Mouse (Mus musculus) midbrain, embryonic 14.5 days (tissue): ENCODE results near the gene Gcc1. TPM values are rescaled to one million over a fixed set of nuclear protein-coding genes. Genes with fewer than 3 reads are reported as not detected.

Source experiments
- ATAC-seq: fragments of 200-750 bp; cut with Nextera tagmentation; 2 replicates; pipeline ENCODE4 v1.8.0; 2017; ENCODE audit warnings: moderate number of reproducible peaks, moderate library complexity; ENCODE audit not compliant: low FRiP score, low TSS enrichment
- DNase-seq: peaks from one replicate; pipeline ENCODE4 v3.0.0-alpha.2; 2015
- H3K27ac ChIP-seq: fragments of 300-500 bp; sonication (generic); replicated peaks from 2 replicates; pipeline ENCODE4 v1.5.1; 2014; ENCODE audit warnings: mild to moderate bottlenecking, low read depth, low read length, moderate library complexity
- H3K27me3 ChIP-seq: fragments of 300-500 bp; sonication (generic); 2 replicates; pipeline ENCODE4 v1.6.1; 2014; ENCODE audit warnings: low read length, control low read depth, mixed read lengths; ENCODE audit not compliant: control insufficient read depth, insufficient read depth
- H3K36me3 ChIP-seq: fragments of 300-500 bp; sonication (generic); 2 replicates; pipeline ENCODE4 v1.6.1; 2014; ENCODE audit warnings: low read length, control low read depth; ENCODE audit not compliant: control insufficient read depth, insufficient read depth
- H3K4me1 ChIP-seq: fragments of 300-500 bp; sonication (generic); 2 replicates; pipeline ENCODE4 v1.6.1; 2014; ENCODE audit warnings: mild to moderate bottlenecking, antibody characterized with exemption, low read length, control low read depth; ENCODE audit not compliant: control insufficient read depth, insufficient read depth
- H3K4me2 ChIP-seq: fragments of 300-500 bp; sonication (generic); 2 replicates; pipeline ENCODE4 v1.6.1; 2014; ENCODE audit warnings: mild to moderate bottlenecking, low read length, moderate library complexity
- H3K4me3 ChIP-seq: fragments of 300-500 bp; sonication (generic); replicated peaks from 2 replicates; pipeline ENCODE4 v1.5.1; 2014; ENCODE audit warnings: low read depth, low read length
- H3K9ac ChIP-seq: fragments of 300-500 bp; sonication (generic); replicated peaks from 2 replicates; pipeline ENCODE4 v1.6.1; 2014; ENCODE audit warnings: mild to moderate bottlenecking, low read length, moderate library complexity
- H3K9me3 ChIP-seq: fragments of 300-500 bp; sonication (generic); 2 replicates; pipeline ENCODE4 v1.6.1; 2016; ENCODE audit warnings: low read length, control low read depth, mixed read lengths; ENCODE audit not compliant: control insufficient read depth
- whole genome bisulfite sequencing: fragments of 180-500 bp; shearing (Covaris S2); extraction: QIAGEN DNeasy Blood & Tissue Kit; methylation state at CpG from one replicate; pipeline ENCODE4 v1.1.7; 2014; 5-methylcytosine and 5-hydroxymethylcytosine counted together
- polyA plus RNA-seq: library from polyadenylated mRNA; unstranded; fragments of >200 nt; fragmentation: Nextera tagmentation; extraction: Ambion mirVana; gene quantifications from 2 replicates; pipeline ENCODE4 v1.2.1, GENCODE M21; 2014

Gcc1 gene
- polyA plus RNA-seq, 1 experiment from 2014 or later: 9.5 TPM

GRCm38 (mm10) chr6:28423767-28424695 is 4.2 kb downstream of the Gcc1 start:
- Histone ChIP-seq H3K36me3 (peaks cover 20% of the 10 kb centered on the region), H3K4me3 (peak overlapping the region; percentile 75), H3K27me3 (no peaks in the 10 kb centered on the region), H3K4me2 (peak overlapping the region; percentile 63), H3K9ac (peak overlapping the region; percentile 95), H3K9me3 (no peaks in the 10 kb centered on the region), H3K27ac (peak overlapping the region; percentile 77), H3K4me1 (peaks cover 26% of the 10 kb centered on the region)
- DNase-seq (peak; percentile 63), ATAC-seq (peak; percentile 55)
- WGBS: 11% methylated on average over 45 of the region's 46 CpGs

GRCm38 (mm10) chr6:28423313-28423712 is 4.9 kb downstream of the Gcc1 start, which contains the start of gene Arf5:
Gene Arf5, plus strand, starts transcription at chr6:28423560.
- Histone ChIP-seq H3K4me3 (peak within 1 kb of the TSS; percentile 75), H3K4me1 (peaks cover 26% of the 10 kb centered on the region), H3K36me3 (peaks cover 27% of the 10 kb centered on the region), H3K4me2 (peak within 1 kb of the TSS; percentile 63), H3K9me3 (no peaks in the 10 kb centered on the region), H3K27me3 (no peaks in the 10 kb centered on the region), H3K9ac (peak within 1 kb of the TSS; percentile 95), H3K27ac (peak within 1 kb of the TSS; percentile 77)
- peak; percentile 95 for DNase-seq
- peak; percentile 86 for ATAC-seq
- WGBS: under 1% methylated on average over 33 of the region's 42 CpGs

- Histone ChIP-seq H3K4me1 (peaks cover 26% of the 10 kb centered on the region), H3K9ac (no peak overlapping the region), H3K36me3 (peaks cover 33% of the 10 kb centered on the region), H3K4me2 (peak overlapping the region; percentile 63), H3K9me3 (no peaks in the 10 kb centered on the region), H3K4me3 (peak overlapping the region; percentile 75), H3K27ac (0 out of 2 replicates have a peak overlapping the region, but pooled peaks have one; percentile 77), H3K27me3 (no peaks in the 10 kb centered on the region)
- DNase-seq (no peak), ATAC-seq (peak; percentile 1; the same call in 1 of the 2 replicates)
- 70% methylated on average over 15 of the region's 15 CpGs for WGBS
These were observed 5.4 kb downstream of the Gcc1 start for GRCm38 (mm10) chr6:28422651-28423290.

- under 1% methylated on average over 27 of the region's 27 CpGs for WGBS
- Histone ChIP-seq H3K36me3 (peaks cover 39% of the 10 kb centered on the region), H3K4me3 (peak overlapping the region; percentile 60), H3K9ac (peak overlapping the region; percentile 74), H3K4me2 (peak overlapping the region; percentile 97), H3K9me3 (no peaks in the 10 kb centered on the region), H3K4me1 (peaks cover 26% of the 10 kb centered on the region), H3K27me3 (no peaks in the 10 kb centered on the region), H3K27ac (0 out of 2 replicates have a peak overlapping the region, but pooled peaks have one; percentile 37)
- peak; percentile 95 for DNase-seq
- ATAC-seq: peak; percentile 85
These were observed 6.7 kb downstream of the Gcc1 start for GRCm38 (mm10) chr6:28421469-28422000.

GRCm38 (mm10) chr6:28420865-28421264 is 7.3 kb downstream of the Gcc1 start:
- no peak overlapping the region for H3K27ac ChIP-seq
- no peaks in the 10 kb centered on the region for H3K9me3 ChIP-seq
- peak overlapping the region; percentile 60 for H3K4me3 ChIP-seq
- no peaks in the 10 kb centered on the region for H3K27me3 ChIP-seq
- 33% methylated on average over 13 of the region's 13 CpGs for WGBS
- H3K4me2 ChIP-seq: peak overlapping the region; percentile 97
- H3K9ac ChIP-seq: peak overlapping the region; percentile 74
- H3K4me1 ChIP-seq: peaks cover 26% of the 10 kb centered on the region
- peaks cover 39% of the 10 kb centered on the region for H3K36me3 ChIP-seq
- DNase-seq (no peak), ATAC-seq (no peak)

- Histone ChIP-seq H3K27ac (no peak overlapping the region), H3K4me2 (peak overlapping the region; percentile 97), H3K9ac (peak overlapping the region; percentile 74; the same call in 1 of the 2 replicates), H3K27me3 (no peaks in the 10 kb centered on the region), H3K4me3 (peak overlapping the region; percentile 60), H3K4me1 (peaks cover 26% of the 10 kb centered on the region), H3K9me3 (no peaks in the 10 kb centered on the region), H3K36me3 (peaks cover 39% of the 10 kb centered on the region)
- ATAC-seq (no peak), DNase-seq (no peak)
- WGBS: 86% methylated on average over 17 of the region's 17 CpGs
These were observed 7.8 kb downstream of the Gcc1 start for GRCm38 (mm10) chr6:28420361-28420760.

GRCm38 (mm10) chr6:28419673-28420072 is 8.5 kb downstream of the Gcc1 start:
- Histone ChIP-seq H3K9ac (no peak overlapping the region; the same call in 1 of the 2 replicates), H3K36me3 (peaks cover 43% of the 10 kb centered on the region), H3K4me1 (peaks cover 22% of the 10 kb centered on the region), H3K4me3 (no peak overlapping the region), H3K27ac (no peak overlapping the region), H3K27me3 (no peaks in the 10 kb centered on the region), H3K4me2 (peak overlapping the region; percentile 97), H3K9me3 (no peaks in the 10 kb centered on the region)
- WGBS: 90% methylated on average over 2 of the region's 2 CpGs
- no peak for ATAC-seq
- DNase-seq: no peak

GRCm38 (mm10) chr6:28418449-28418848 is 9.7 kb downstream of the Gcc1 start:
- peaks cover 47% of the 10 kb centered on the region for H3K36me3 ChIP-seq
- 91% methylated on average over 14 of the region's 14 CpGs for WGBS
- H3K4me2 ChIP-seq: no peak overlapping the region
- H3K4me1 ChIP-seq: peaks cover 17% of the 10 kb centered on the region
- no peak for ATAC-seq
- H3K27me3 ChIP-seq: no peaks in the 10 kb centered on the region
- H3K4me3 ChIP-seq: no peak overlapping the region
- DNase-seq: no peak
- no peak overlapping the region for H3K9ac ChIP-seq
- no peak overlapping the region for H3K27ac ChIP-seq
- H3K9me3 ChIP-seq: no peaks in the 10 kb centered on the region
